Mouse (Mus musculus): ENCODE measurements around the gene Pgghg. TPM values are rescaled to one million over a fixed set of nuclear protein-coding genes. Genes with fewer than 3 reads are reported as not detected.

The Pgghg gene
- polyA plus RNA-seq (2012; fragmentation: generic; extraction: Trizol) = 11.6 TPM

DNA sequence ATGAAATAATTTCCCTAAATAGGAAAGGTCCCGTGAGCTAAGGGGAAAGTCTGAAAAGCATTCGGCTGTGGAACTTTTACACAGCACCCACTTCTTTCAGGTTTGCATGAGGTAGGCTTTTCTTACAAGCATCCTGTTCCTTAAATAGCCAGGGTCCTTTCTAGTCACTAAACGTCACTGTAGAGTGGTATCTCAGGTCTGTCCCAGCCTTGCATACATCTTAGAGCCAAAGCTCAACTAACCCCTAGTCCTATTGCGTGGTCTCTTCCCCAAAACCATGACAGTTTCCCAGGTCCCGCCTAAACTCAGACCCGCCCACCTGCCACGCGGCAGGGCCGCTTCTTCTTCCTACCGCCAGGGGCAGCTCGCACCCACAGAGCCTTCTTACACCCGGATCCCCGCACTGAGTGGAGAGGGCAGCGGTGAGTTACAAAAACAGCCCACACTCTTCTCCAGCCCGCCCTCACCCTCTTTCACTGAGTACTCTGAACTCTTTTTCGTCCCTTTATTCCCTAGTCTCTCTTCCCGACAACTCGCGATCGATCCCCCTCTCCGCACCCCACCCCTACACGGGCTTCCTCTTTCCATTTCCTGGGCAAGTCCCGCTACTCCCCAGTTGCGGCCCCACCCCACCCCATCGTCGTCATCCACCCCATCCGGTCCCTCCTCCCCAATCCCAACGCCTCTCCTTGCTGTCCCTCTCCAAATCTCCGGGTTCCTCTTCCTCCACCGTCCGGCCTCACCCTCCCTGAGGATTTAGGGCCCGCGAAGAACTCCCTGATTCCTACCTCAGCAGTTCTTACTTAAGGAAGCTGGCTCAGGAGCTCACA is at the start of gene Pgghg:
Pgghg (plus strand) TSS at position 170 of the 830 bp plus-strand sequence.
- Histone ChIP-seq H3K4me2 (ENCODE audit: low read depth) (peak within 1 kb of the TSS; percentile 83), H3K36me3 (ENCODE audit: control insufficient read depth, insufficient read depth) (no peaks in the 10 kb centered on the region), H3ac (ENCODE audit: control insufficient read depth, insufficient read length) (peak within 1 kb of the TSS; percentile 27), H3K27me3 (ENCODE audit: control insufficient read depth, insufficient read depth, insufficient read length) (peaks cover under 1% of the 10 kb centered on the region), H3K79me2 (ENCODE audit: control insufficient read depth, insufficient read depth) (no peaks in the 10 kb centered on the region), H3K4me3 (peak within 1 kb of the TSS; percentile 72)
- TF ChIP-seq SRF (IDR thresholded peaks at IDR 0.05; ENCODE audit: control insufficient read depth, insufficient read length, low read depth) = no peak
- no peak for TF ChIP-seq MAX (IDR thresholded peaks at IDR 0.05; ENCODE audit: low read depth)
- peak in 1 of 3 experiments; percentile 14 for TF ChIP-seq MYOD1 (IDR thresholded peaks at IDR 0.05; ENCODE audit: control insufficient read depth in 1 of 3, insufficient read length in 2 of 3, low read depth in 2 of 3)
- peak in 1 of 3 experiments; percentile 30 for TF ChIP-seq MYOG (IDR thresholded peaks at IDR 0.05; ENCODE audit: control insufficient read depth in 1 of 3, insufficient read depth in 1 of 3, insufficient read length in 2 of 3, low read depth in 2 of 3)
- TF ChIP-seq TCF3 (IDR thresholded peaks at IDR 0.05; ENCODE audit: insufficient read length, low read depth) = no peak
- TF ChIP-seq POLR2AphosphoS2 (IDR thresholded peaks at IDR 0.05; ENCODE audit: insufficient read length, low read depth) = no peak
- no peak for TF ChIP-seq REST (IDR thresholded peaks at IDR 0.05; ENCODE audit: insufficient read depth, insufficient read length)
- no peak for TF ChIP-seq E2F4 (IDR thresholded peaks at IDR 0.05; ENCODE audit: insufficient read depth)
- peak; percentile 25 for TF ChIP-seq POLR2A (IDR thresholded peaks at IDR 0.05; ENCODE audit: insufficient read length, low read depth)
- no peak for TF ChIP-seq CEBPB (IDR thresholded peaks at IDR 0.05; ENCODE audit: insufficient read depth, poor library complexity, severe bottlenecking)
- no peak for TF ChIP-seq TCF12 (IDR thresholded peaks at IDR 0.05; ENCODE audit: insufficient read depth, poor library complexity, severe bottlenecking)
- TF ChIP-seq USF1 (IDR thresholded peaks at IDR 0.05; ENCODE audit: low read depth) = no peak

DNA sequence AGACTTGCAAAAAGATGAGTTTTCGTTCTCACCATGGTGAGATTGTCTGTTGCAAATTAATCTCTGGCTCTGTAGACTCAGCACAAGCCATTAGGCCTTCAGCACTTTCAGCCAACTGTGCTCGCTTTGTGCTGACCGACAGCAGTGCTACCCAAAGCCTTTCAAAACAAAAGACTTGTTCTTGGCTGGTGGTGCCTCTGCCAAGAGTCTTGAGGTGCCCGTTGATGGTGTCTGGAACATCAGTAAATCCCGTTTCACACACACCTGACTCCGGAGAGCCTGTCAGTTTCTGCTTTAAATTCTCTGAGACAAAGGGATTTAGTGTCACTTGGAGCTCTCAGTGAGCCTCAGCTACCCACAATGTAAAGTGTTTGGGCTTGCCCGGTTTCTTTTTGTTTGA is 47.2 kb upstream of the Pgghg start:
- H3ac ChIP-seq (ENCODE audit: control insufficient read depth, insufficient read length) = no peak overlapping the region
- no peak for TF ChIP-seq MYOG (IDR thresholded peaks at IDR 0.05; ENCODE audit: control insufficient read depth in 1 of 3, insufficient read depth in 1 of 3, insufficient read length in 2 of 3, low read depth in 2 of 3)
- TF ChIP-seq MAX (IDR thresholded peaks at IDR 0.05; ENCODE audit: low read depth) = no peak
- no peak for TF ChIP-seq TCF12 (IDR thresholded peaks at IDR 0.05; ENCODE audit: insufficient read depth, poor library complexity, severe bottlenecking)
- TF ChIP-seq MYOD1 (IDR thresholded peaks at IDR 0.05; ENCODE audit: control insufficient read depth in 1 of 3, insufficient read length in 2 of 3, low read depth in 2 of 3) = no peak
- TF ChIP-seq POLR2A (IDR thresholded peaks at IDR 0.05; ENCODE audit: insufficient read length, low read depth) = no peak
- no peak for TF ChIP-seq E2F4 (IDR thresholded peaks at IDR 0.05; ENCODE audit: insufficient read depth)
- TF ChIP-seq SRF (IDR thresholded peaks at IDR 0.05; ENCODE audit: control insufficient read depth, insufficient read length, low read depth) = no peak
- no peak for TF ChIP-seq CEBPB (IDR thresholded peaks at IDR 0.05; ENCODE audit: insufficient read depth, poor library complexity, severe bottlenecking)
- TF ChIP-seq POLR2AphosphoS2 (IDR thresholded peaks at IDR 0.05; ENCODE audit: insufficient read length, low read depth) = no peak
- TF ChIP-seq REST (IDR thresholded peaks at IDR 0.05; ENCODE audit: insufficient read depth, insufficient read length) = no peak
- TF ChIP-seq USF1 (IDR thresholded peaks at IDR 0.05; ENCODE audit: low read depth) = no peak
- TF ChIP-seq TCF3 (IDR thresholded peaks at IDR 0.05; ENCODE audit: insufficient read length, low read depth) = no peak

GRCm38 (mm10) chr7:140894611-140895010 is 46.6 kb upstream of the Pgghg start:
- Histone ChIP-seq H3K4me2 (ENCODE audit: low read depth) (no peak overlapping the region), H3ac (ENCODE audit: control insufficient read depth, insufficient read length) (no peak overlapping the region), H3K79me2 (ENCODE audit: control insufficient read depth, insufficient read depth) (no peaks in the 10 kb centered on the region), H3K4me3 (no peak overlapping the region), H3K27me3 (ENCODE audit: control insufficient read depth, insufficient read depth, insufficient read length) (no peaks in the 10 kb centered on the region), H3K36me3 (ENCODE audit: control insufficient read depth, insufficient read depth) (peaks cover 25% of the 10 kb centered on the region)
- TF ChIP-seq CEBPB (IDR thresholded peaks at IDR 0.05; ENCODE audit: insufficient read depth, poor library complexity, severe bottlenecking) = no peak
- no peak for TF ChIP-seq SRF (IDR thresholded peaks at IDR 0.05; ENCODE audit: control insufficient read depth, insufficient read length, low read depth)
- TF ChIP-seq MYOG (IDR thresholded peaks at IDR 0.05; ENCODE audit: control insufficient read depth in 1 of 3, insufficient read depth in 1 of 3, insufficient read length in 2 of 3, low read depth in 2 of 3) = no peak
- TF ChIP-seq REST (IDR thresholded peaks at IDR 0.05; ENCODE audit: insufficient read depth, insufficient read length) = no peak
- no peak for TF ChIP-seq E2F4 (IDR thresholded peaks at IDR 0.05; ENCODE audit: insufficient read depth)
- TF ChIP-seq TCF12 (IDR thresholded peaks at IDR 0.05; ENCODE audit: insufficient read depth, poor library complexity, severe bottlenecking) = no peak
- TF ChIP-seq POLR2AphosphoS2 (IDR thresholded peaks at IDR 0.05; ENCODE audit: insufficient read length, low read depth) = no peak
- no peak for TF ChIP-seq MAX (IDR thresholded peaks at IDR 0.05; ENCODE audit: low read depth)
- TF ChIP-seq USF1 (IDR thresholded peaks at IDR 0.05; ENCODE audit: low read depth) = no peak
- no peak for TF ChIP-seq POLR2A (IDR thresholded peaks at IDR 0.05; ENCODE audit: insufficient read length, low read depth)
- no peak for TF ChIP-seq MYOD1 (IDR thresholded peaks at IDR 0.05; ENCODE audit: control insufficient read depth in 1 of 3, insufficient read length in 2 of 3, low read depth in 2 of 3)

More for the DNA sequence above, 47.2 kb upstream of the Pgghg start:
- Histone ChIP-seq H3K27me3 (ENCODE audit: control insufficient read depth, insufficient read depth, insufficient read length) (no peaks in the 10 kb centered on the region), H3K36me3 (ENCODE audit: control insufficient read depth, insufficient read depth) (peaks cover 31% of the 10 kb centered on the region), H3K79me2 (ENCODE audit: control insufficient read depth, insufficient read depth) (no peaks in the 10 kb centered on the region), H3K4me2 (ENCODE audit: low read depth) (no peak overlapping the region), H3K4me3 (no peak overlapping the region)

GRCm38 (mm10) chr7:140897863-140898262 is 43.3 kb upstream of the Pgghg start:
- TF ChIP-seq USF1 (IDR thresholded peaks at IDR 0.05; ENCODE audit: low read depth) = no peak
- TF ChIP-seq TCF12 (IDR thresholded peaks at IDR 0.05; ENCODE audit: insufficient read depth, poor library complexity, severe bottlenecking) = no peak
- no peak for TF ChIP-seq POLR2AphosphoS2 (IDR thresholded peaks at IDR 0.05; ENCODE audit: insufficient read length, low read depth)
- TF ChIP-seq MYOG (IDR thresholded peaks at IDR 0.05; ENCODE audit: control insufficient read depth in 1 of 3, insufficient read depth in 1 of 3, insufficient read length in 2 of 3, low read depth in 2 of 3) = no peak
- TF ChIP-seq E2F4 (IDR thresholded peaks at IDR 0.05; ENCODE audit: insufficient read depth) = no peak
- TF ChIP-seq MAX (IDR thresholded peaks at IDR 0.05; ENCODE audit: low read depth) = no peak
- TF ChIP-seq TCF3 (IDR thresholded peaks at IDR 0.05; ENCODE audit: insufficient read length, low read depth) = no peak
- TF ChIP-seq MYOD1 (IDR thresholded peaks at IDR 0.05; ENCODE audit: control insufficient read depth in 1 of 3, insufficient read length in 2 of 3, low read depth in 2 of 3) = no peak
- no peak for TF ChIP-seq POLR2A (IDR thresholded peaks at IDR 0.05; ENCODE audit: insufficient read length, low read depth)
- TF ChIP-seq SRF (IDR thresholded peaks at IDR 0.05; ENCODE audit: control insufficient read depth, insufficient read length, low read depth) = no peak
- no peak for TF ChIP-seq REST (IDR thresholded peaks at IDR 0.05; ENCODE audit: insufficient read depth, insufficient read length)
- TF ChIP-seq CEBPB (IDR thresholded peaks at IDR 0.05; ENCODE audit: insufficient read depth, poor library complexity, severe bottlenecking) = no peak
- Histone ChIP-seq H3K36me3 (ENCODE audit: control insufficient read depth, insufficient read depth) (peaks cover 18% of the 10 kb centered on the region), H3K4me3 (no peak overlapping the region), H3K4me2 (ENCODE audit: low read depth) (no peak overlapping the region), H3ac (ENCODE audit: control insufficient read depth, insufficient read length) (no peak overlapping the region), H3K27me3 (ENCODE audit: control insufficient read depth, insufficient read depth, insufficient read length) (no peaks in the 10 kb centered on the region), H3K79me2 (ENCODE audit: control insufficient read depth, insufficient read depth) (no peaks in the 10 kb centered on the region)
